Mouse (Mus musculus) right cerebral cortex, postnatal 14 days (tissue): ENCODE measurements around the gene Vps45.

ENCODE experiments used
- DNase-seq: peaks from one replicate; pipeline ENCODE4 v3.0.0; 2022

Gene Vps45

GRCm38 (mm10) chr3:96036796-96037195 lies 21.5 kb downstream of the Vps45 start:
- no peak for DNase-seq

- no peak for DNase-seq
Observed at GRCm38 (mm10) chr3:96033046-96033445, 25.2 kb downstream of the Vps45 start.

- DNase-seq = no peak
Observed at GRCm38 (mm10) chr3:96032652-96033017, 25.6 kb downstream of the Vps45 start.

GRCm38 (mm10) chr3:96031991-96032651 lies 26.1 kb downstream of the Vps45 start:
- no peak for DNase-seq

- DNase-seq = no peak
Observed at GRCm38 (mm10) chr3:96029766-96030165, 28.5 kb downstream of the Vps45 start.

GRCm38 (mm10) chr3:96029336-96029735 lies 28.9 kb downstream of the Vps45 start:
- no peak for DNase-seq

- no peak for DNase-seq
Observed at GRCm38 (mm10) chr3:96027875-96028274, 30.4 kb downstream of the Vps45 start.

- no peak for DNase-seq
Observed at GRCm38 (mm10) chr3:96027145-96027544, 31.1 kb downstream of the Vps45 start.

- DNase-seq = no peak
Observed at GRCm38 (mm10) chr3:96021421-96022128, 36.7 kb downstream of the Vps45 start.

GRCm38 (mm10) chr3:96020735-96021134 lies 37.5 kb downstream of the Vps45 start:
- no peak for DNase-seq

- DNase-seq = no peak
Observed at GRCm38 (mm10) chr3:96017461-96017860, 40.8 kb downstream of the Vps45 start.

- no peak for DNase-seq
Observed at GRCm38 (mm10) chr3:96016257-96016889, 41.9 kb downstream of the Vps45 start.

GRCm38 (mm10) chr3:96015681-96016080 lies 42.6 kb downstream of the Vps45 start:
- no peak for DNase-seq

- no peak for DNase-seq
Observed at GRCm38 (mm10) chr3:96012805-96013204, 45.5 kb downstream of the Vps45 start.

- no peak for DNase-seq
Observed at GRCm38 (mm10) chr3:96008463-96008862, 49.8 kb downstream of the Vps45 start.

- no peak for DNase-seq
Observed at GRCm38 (mm10) chr3:96001560-96001959, 56.7 kb downstream of the Vps45 start.

- DNase-seq = no peak
Observed at GRCm38 (mm10) chr3:96000921-96001501, 57.3 kb downstream of the Vps45 start.

GRCm38 (mm10) chr3:96000080-96000632 lies 58.1 kb downstream of the Vps45 start:
- no peak for DNase-seq

GRCm38 (mm10) chr3:95999308-96000079 lies 58.8 kb downstream of the Vps45 start:
- no peak for DNase-seq

GRCm38 (mm10) chr3:95997203-95997721 lies 61.0 kb downstream of the Vps45 start:
- DNase-seq = no peak

- no peak for DNase-seq
Observed at GRCm38 (mm10) chr3:95996451-95997073, 61.7 kb downstream of the Vps45 start.
